Mouse (Mus musculus) testis, adult 2 months (tissue): ENCODE results near the gene Leprot. TPM values are rescaled to one million over a fixed set of nuclear protein-coding genes. Genes with fewer than 3 reads are reported as not detected.

Experiments used
- H3K27ac ChIP-seq: fragments of 200-500 bp; 2 replicates; pipeline ENCODE4 v1.5.1; 2012; ENCODE audit warnings: low read depth, low read length; ENCODE audit not compliant: control insufficient read depth, insufficient read depth
- H3K27me3 ChIP-seq: fragments of 200-500 bp; 2 replicates; pipeline ENCODE4 v1.6.1; 2012; ENCODE audit warnings: mild to moderate bottlenecking, low read length, moderate library complexity; ENCODE audit not compliant: control insufficient read depth, insufficient read depth
- H3K36me3 ChIP-seq: fragments of 200-500 bp; 2 replicates; pipeline ENCODE4 v1.6.1; 2012; ENCODE audit warnings: mild to moderate bottlenecking, low read length; ENCODE audit not compliant: control insufficient read depth, insufficient read depth
- H3K4me1 ChIP-seq: fragments of 200-500 bp; 2 replicates; pipeline ENCODE4 v1.6.1; 2012; ENCODE audit warnings: low read length; ENCODE audit not compliant: control insufficient read depth, insufficient read depth
- H3K4me3 ChIP-seq: fragments of 200-500 bp; 2 replicates; pipeline ENCODE4 v1.5.1; 2012; ENCODE audit warnings: low read depth, mild to moderate bottlenecking, low read length, moderate library complexity, mixed read lengths; ENCODE audit not compliant: control insufficient read depth
- CTCF ChIP-seq: fragments of 200-500 bp; IDR thresholded peaks from 2 replicates; pipeline ENCODE4 v1.5.1; 2012; ENCODE audit warnings: low read depth, mild to moderate bottlenecking, inconsistent platforms, low read length, moderate library complexity; ENCODE audit not compliant: control insufficient read depth, insufficient read depth, insufficient replicate concordance
- POLR2A ChIP-seq: fragments of 200-500 bp; IDR thresholded peaks from 2 replicates; pipeline ENCODE4 v1.6.1; 2012; ENCODE audit warnings: low read depth, mild to moderate bottlenecking, inconsistent platforms, low read length, moderate library complexity; ENCODE audit not compliant: control insufficient read depth
- polyA plus RNA-seq: library from polyadenylated mRNA; depleted of rRNA; stranded (reverse); fragments of >200 nt; gene quantifications from 2 replicates; pipeline ENCODE4 v1.2.3, GENCODE M21; 2012; rRNA removed

Leprot gene
- polyA plus RNA-seq, result 15.4 and 21.0 TPM in 2 replicates

DNA sequence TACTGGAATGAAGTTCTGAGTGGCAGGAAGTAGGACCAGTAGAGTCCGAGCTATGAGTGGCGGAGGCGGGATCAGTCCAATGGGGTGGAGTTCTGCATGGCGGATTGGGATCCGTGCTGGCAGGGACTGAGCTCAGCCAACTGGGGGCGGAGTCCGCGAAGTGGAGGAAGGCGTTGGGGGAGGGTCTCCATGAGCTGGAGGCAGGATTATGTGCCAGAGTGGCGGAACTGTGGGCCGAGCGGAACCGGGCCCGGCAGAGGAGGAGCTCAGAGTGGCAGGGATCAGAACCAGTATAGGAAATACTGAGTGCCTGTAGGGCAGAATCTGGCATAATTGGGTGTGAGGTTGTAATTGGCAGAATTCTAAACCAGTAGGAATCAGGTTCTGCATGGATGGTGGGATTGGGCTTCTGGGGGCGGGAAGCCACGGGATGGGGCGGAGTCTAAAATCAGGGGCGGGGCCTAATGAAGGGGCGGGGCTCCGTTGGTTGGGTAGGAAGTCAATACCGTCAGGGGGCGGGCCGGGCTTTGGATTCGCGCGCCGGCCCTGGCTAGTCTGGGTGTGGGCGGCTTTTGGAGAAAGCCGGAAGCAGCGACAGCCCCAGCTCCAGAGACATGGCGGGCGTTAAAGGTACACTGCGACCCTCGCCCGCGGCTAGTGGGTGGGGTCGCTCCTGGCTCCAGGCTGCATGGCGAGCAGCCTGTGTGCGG lies at the start of gene Leprot:
TSS of gene Leprot (plus strand) at position 523 of the 710 bp plus-strand sequence.
- H3K4me1 ChIP-seq, result peaks cover 4% of the 10 kb centered on the region; the same call in 1 of the 2 replicates
- no peaks in the 10 kb centered on the region for H3K27me3 ChIP-seq
- peak within 1 kb of the TSS; percentile 97 for H3K4me3 ChIP-seq
- TF ChIP-seq POLR2A (peak; percentile 47; the same call in 1 of the 2 replicates), CTCF (no peak)
- H3K27ac ChIP-seq, result peak within 1 kb of the TSS; percentile 95
- no peaks in the 10 kb centered on the region for H3K36me3 ChIP-seq

- TF ChIP-seq POLR2A (no peak), CTCF (no peak)
- H3K27ac ChIP-seq, result no peak overlapping the region
- H3K4me1 ChIP-seq, result no peaks in the 10 kb centered on the region
- H3K27me3 ChIP-seq, result no peaks in the 10 kb centered on the region
- no peaks in the 10 kb centered on the region for H3K36me3 ChIP-seq
- H3K4me3 ChIP-seq, result no peak overlapping the region
Measured at GRCm38 (mm10) chr4:101601758-101602157, 45.8 kb upstream of the Leprot start.

GRCm38 (mm10) chr4:101603635-101604034 lies 43.9 kb upstream of the Leprot start:
- Histone ChIP-seq H3K36me3 (no peaks in the 10 kb centered on the region), H3K4me1 (no peaks in the 10 kb centered on the region), H3K27me3 (no peaks in the 10 kb centered on the region), H3K4me3 (no peak overlapping the region), H3K27ac (no peak overlapping the region)
- TF ChIP-seq POLR2A (no peak), CTCF (no peak)

- TF ChIP-seq POLR2A (no peak), CTCF (no peak)
- Histone ChIP-seq H3K27me3 (no peaks in the 10 kb centered on the region), H3K27ac (no peak overlapping the region)
Measured at GRCm38 (mm10) chr4:101616520-101616919, 31.0 kb upstream of the Leprot start.

GRCm38 (mm10) chr4:101617742-101618141 lies 29.8 kb upstream of the Leprot start:
- Histone ChIP-seq H3K4me3 (no peak overlapping the region), H3K27ac (no peak overlapping the region), H3K27me3 (no peaks in the 10 kb centered on the region), H3K4me1 (no peaks in the 10 kb centered on the region), H3K36me3 (no peaks in the 10 kb centered on the region)
- no peak for TF ChIP-seq POLR2A
- no peak for TF ChIP-seq CTCF

More at GRCm38 (mm10) chr4:101616520-101616919, 31.0 kb upstream of the Leprot start:
- no peak overlapping the region for H3K4me3 ChIP-seq
- H3K4me1 ChIP-seq, result no peaks in the 10 kb centered on the region
- H3K36me3 ChIP-seq, result no peaks in the 10 kb centered on the region

GRCm38 (mm10) chr4:101620206-101620605 lies 27.3 kb upstream of the Leprot start:
- no peak for TF ChIP-seq POLR2A
- Histone ChIP-seq H3K4me1 (no peaks in the 10 kb centered on the region), H3K36me3 (no peaks in the 10 kb centered on the region), H3K27me3 (no peaks in the 10 kb centered on the region), H3K4me3 (no peak overlapping the region), H3K27ac (no peak overlapping the region)

- Histone ChIP-seq H3K36me3 (no peaks in the 10 kb centered on the region), H3K4me1 (no peaks in the 10 kb centered on the region), H3K4me3 (no peak overlapping the region), H3K27me3 (no peaks in the 10 kb centered on the region), H3K27ac (no peak overlapping the region)
- TF ChIP-seq POLR2A (no peak), CTCF (no peak)
Measured at GRCm38 (mm10) chr4:101621241-101621640, 26.3 kb upstream of the Leprot start.
